Mouse (Mus musculus) heart, embryonic 14.5 days (tissue): ENCODE results near the gene Zfhx3. TPM values are rescaled to one million over a fixed set of nuclear protein-coding genes. Genes with fewer than 3 reads are reported as not detected.

ENCODE experiments used
- ATAC-seq: fragments of 200-750 bp; cut with Nextera tagmentation; 2 replicates; pipeline ENCODE4 v1.8.0; 2017; ENCODE audit warnings: low read depth, moderate TSS enrichment; ENCODE audit not compliant: insufficient number of reproducible peaks, insufficient read depth, low FRiP score
- H3K27ac ChIP-seq, 2 experiments: fragments of 200-500 bp in 1 of 2; fragments of 300-500 bp in 1 of 2; sonication (generic) in 1 of 2; replicated peaks in 1 of 2; 2 replicates each; pipeline ENCODE4 v1.5.1; 2012 to 2014; ENCODE audit warnings: low read depth in 2 of 2, low read length in 2 of 2, control low read depth in 1 of 2, mild to moderate bottlenecking in 1 of 2, mixed read lengths in 1 of 2; ENCODE audit not compliant: control insufficient read depth in 1 of 2, insufficient read depth in 1 of 2
- H3K27me3 ChIP-seq: fragments of 300-500 bp; sonication (generic); 2 replicates; pipeline ENCODE4 v1.6.1; 2014; ENCODE audit warnings: mild to moderate bottlenecking, low read length, control low read depth; ENCODE audit not compliant: control insufficient read depth, insufficient read depth
- H3K36me3 ChIP-seq: fragments of 300-500 bp; sonication (generic); 2 replicates; pipeline ENCODE4 v1.6.1; 2014; ENCODE audit warnings: mild to moderate bottlenecking, control low read depth, low read length, mixed read lengths; ENCODE audit not compliant: control insufficient read depth, insufficient read depth
- H3K4me1 ChIP-seq, 2 experiments: fragments of 200-500 bp in 1 of 2; fragments of 300-500 bp in 1 of 2; sonication (generic) in 1 of 2; 2 replicates each; pipeline ENCODE4 v1.6.1; 2012 to 2014; ENCODE audit warnings: low read length in 2 of 2, control low read depth in 1 of 2, mixed read lengths in 1 of 2; ENCODE audit not compliant: control insufficient read depth in 2 of 2, insufficient read depth in 2 of 2
- H3K4me2 ChIP-seq: fragments of 300-500 bp; sonication (generic); 2 replicates; pipeline ENCODE4 v1.6.1; 2014; ENCODE audit warnings: mild to moderate bottlenecking, low read length
- H3K4me3 ChIP-seq, 2 experiments: fragments of 200-500 bp in 1 of 2; fragments of 300-500 bp in 1 of 2; sonication (generic) in 1 of 2; 2 replicates each; pipeline ENCODE4 v1.5.1; 2012 to 2014; ENCODE audit warnings: low read length in 2 of 2, mild to moderate bottlenecking in 2 of 2, control low read depth in 1 of 2, low read depth in 1 of 2, moderate library complexity in 1 of 2; ENCODE audit not compliant: control insufficient read depth in 1 of 2, insufficient read depth in 1 of 2
- H3K9ac ChIP-seq: fragments of 300-500 bp; sonication (generic); 2 replicates; pipeline ENCODE4 v1.6.1; 2014; ENCODE audit warnings: mild to moderate bottlenecking, low read length
- H3K9me3 ChIP-seq: fragments of 300-500 bp; sonication (generic); 2 replicates; pipeline ENCODE4 v1.6.1; 2016; ENCODE audit warnings: low read length, control low read depth; ENCODE audit not compliant: control insufficient read depth
- WGBS: fragments of 180-500 bp; shearing (Covaris S2); extraction: QIAGEN DNeasy Blood & Tissue Kit; methylation state at CpG from one replicate; pipeline ENCODE4 v1.1.7; 2014; 5-methylcytosine and 5-hydroxymethylcytosine counted together
- microRNA-seq: library from miRNA; unstranded; fragments of <30 nt; microRNA quantifications from one replicate; pipeline ENCODE4, GENCODE M21; 2016
- polyA plus RNA-seq: library from polyadenylated mRNA; unstranded; fragments of >200 nt; fragmentation: Nextera tagmentation; extraction: Ambion mirVana; gene quantifications from 2 replicates; pipeline ENCODE4 v1.2.1, GENCODE M21; 2014

Gene Zfhx3
- polyA plus RNA-seq, 1 experiment from 2014 or later = 6.4 TPM

DNA sequence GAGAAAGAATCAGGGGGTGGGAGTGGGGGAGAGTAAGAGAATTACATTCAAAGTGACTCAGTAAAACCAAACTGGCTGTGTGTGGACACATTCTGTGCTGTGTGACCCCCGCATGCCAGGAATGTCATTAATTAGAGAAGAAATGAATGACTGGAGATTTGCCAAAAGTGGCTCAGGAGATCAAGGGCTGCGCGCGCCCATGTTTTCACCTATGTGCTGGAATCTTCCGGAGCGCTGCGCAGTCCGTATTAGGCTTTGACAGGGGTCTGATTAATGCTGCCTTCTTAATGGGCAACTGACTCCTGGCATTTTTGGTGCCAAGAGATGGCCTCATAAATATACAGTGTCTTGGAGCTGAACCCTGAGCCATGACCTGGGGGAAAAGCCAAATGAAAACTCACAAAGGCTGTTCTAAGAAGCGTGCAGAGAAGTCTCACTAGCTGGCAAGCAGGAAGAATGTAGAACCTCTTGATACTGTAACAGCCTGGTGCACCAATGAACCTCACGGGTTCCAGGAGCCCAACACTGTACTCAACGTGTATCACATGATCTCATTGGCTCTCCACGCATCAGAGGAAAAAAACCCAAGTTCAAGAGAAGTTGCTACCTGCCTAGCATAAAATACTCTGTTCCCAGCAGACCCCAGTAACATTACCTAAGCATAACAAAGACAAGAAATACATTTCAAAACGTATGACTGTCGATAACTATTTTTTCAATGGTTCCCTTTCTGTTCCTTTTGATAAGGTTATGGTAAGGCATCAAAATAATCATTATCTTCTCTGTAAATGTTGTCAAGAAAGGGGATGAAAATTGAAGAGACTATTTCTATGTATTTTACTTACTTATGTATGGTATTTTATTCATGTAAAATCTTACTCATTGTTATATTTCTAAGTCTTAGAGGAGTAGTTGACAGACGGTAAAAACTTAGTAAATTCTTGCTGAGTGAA lies 1057.1 kb downstream of the Zfhx3 start:
- H3K9me3 ChIP-seq = no peaks in the 10 kb centered on the region
- H3K36me3 ChIP-seq = no peaks in the 10 kb centered on the region
- no peak overlapping the region for H3K27ac ChIP-seq

DNA sequence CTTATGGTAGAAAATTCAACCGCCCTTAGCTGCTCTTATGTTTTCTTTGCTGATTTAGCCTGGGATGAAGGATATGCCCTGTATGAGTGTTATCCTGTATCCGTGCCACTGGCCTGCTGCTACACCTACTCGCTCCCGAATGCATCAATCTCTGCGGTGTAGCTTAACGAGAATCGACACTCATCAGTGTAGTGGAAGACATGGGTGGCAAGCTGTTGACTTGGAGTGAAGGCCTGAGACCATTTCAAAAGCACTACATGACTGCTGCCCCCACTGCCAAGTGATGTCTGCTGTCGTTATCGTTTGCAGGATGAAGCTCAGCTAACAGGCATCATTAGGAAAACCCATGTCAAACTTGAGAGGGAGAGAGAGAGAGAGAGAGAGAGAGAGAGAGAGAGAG lies 1058.6 kb downstream of the Zfhx3 start:
- H3K27ac ChIP-seq = no peak overlapping the region
- H3K4me1 ChIP-seq = no peaks in the 10 kb centered on the region
- H3K9me3 ChIP-seq = no peaks in the 10 kb centered on the region
- no peak overlapping the region for H3K4me2 ChIP-seq
- H3K4me3 ChIP-seq = no peak overlapping the region
- WGBS = 70% methylated on average over 9 of the region's 9 CpGs
- H3K36me3 ChIP-seq = no peaks in the 10 kb centered on the region
- no peaks in the 10 kb centered on the region for H3K27me3 ChIP-seq
- H3K9ac ChIP-seq = no peak overlapping the region
- ATAC-seq = no peak

More for the DNA sequence above, 1057.1 kb downstream of the Zfhx3 start:
- Histone ChIP-seq H3K4me1 (no peaks in the 10 kb centered on the region), H3K4me3 (no peak overlapping the region), H3K27me3 (no peaks in the 10 kb centered on the region), H3K9ac (no peak overlapping the region), H3K4me2 (no peak overlapping the region)
- no peak for ATAC-seq
- 81% methylated on average over 15 of the region's 15 CpGs for WGBS

DNA sequence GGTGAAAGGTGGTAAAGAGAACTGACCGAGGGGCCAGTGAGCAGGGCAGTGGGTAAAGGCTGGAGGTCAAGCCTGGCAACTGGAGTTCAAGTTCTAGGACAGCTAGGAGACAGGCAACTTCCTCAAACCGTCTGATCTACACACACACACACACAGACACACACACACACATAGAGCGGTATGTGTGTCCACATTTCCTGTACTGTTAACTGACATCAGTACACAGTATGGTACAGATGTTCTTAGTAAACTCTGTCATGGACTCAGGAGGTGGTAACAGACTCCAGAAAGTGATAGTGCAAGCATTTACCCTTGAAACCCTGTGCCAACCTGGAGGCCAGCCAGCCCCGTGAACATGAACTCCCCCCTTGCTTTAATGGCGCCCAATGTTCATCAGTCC lies 1059.5 kb downstream of the Zfhx3 start:
- H3K36me3 ChIP-seq = no peaks in the 10 kb centered on the region
- H3K27ac ChIP-seq = no peak overlapping the region
- no peak overlapping the region for H3K9ac ChIP-seq
- no peak overlapping the region for H3K4me3 ChIP-seq
- WGBS = 84% methylated on average over 5 of the region's 5 CpGs
- ATAC-seq = no peak
- no peaks in the 10 kb centered on the region for H3K9me3 ChIP-seq
- H3K4me1 ChIP-seq = peaks cover 0 to 3% of the 10 kb centered on the region in 2 experiments; a peak in 2 of 4 replicates
- H3K4me2 ChIP-seq = no peak overlapping the region
- no peaks in the 10 kb centered on the region for H3K27me3 ChIP-seq

DNA sequence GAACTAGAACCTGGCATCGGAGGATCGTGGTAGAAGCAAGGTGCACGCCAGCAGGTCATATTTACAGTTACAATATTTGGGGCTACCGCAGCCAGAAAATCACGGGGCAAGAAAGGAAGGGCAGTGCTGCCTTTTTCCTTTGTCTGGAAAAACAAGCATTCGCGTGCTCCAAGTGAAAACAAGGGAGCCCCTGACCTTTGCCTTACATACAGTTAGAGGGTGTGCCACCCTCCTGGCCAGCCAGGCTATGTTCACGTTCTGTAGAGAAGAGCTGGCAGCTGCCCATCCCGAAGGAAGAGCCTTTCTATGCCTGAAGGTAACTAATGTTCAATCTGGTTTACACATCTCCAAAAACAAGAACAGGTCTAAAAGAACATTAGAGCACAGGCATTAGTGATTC lies 1064.5 kb downstream of the Zfhx3 start:
- H3K27ac ChIP-seq = no peak overlapping the region
- no peaks in the 10 kb centered on the region for H3K9me3 ChIP-seq
- peaks cover 0 to 3% of the 10 kb centered on the region in 2 experiments; a peak in 2 of 4 replicates for H3K4me1 ChIP-seq
- H3K27me3 ChIP-seq = no peaks in the 10 kb centered on the region
- H3K4me2 ChIP-seq = no peak overlapping the region
- no peaks in the 10 kb centered on the region for H3K36me3 ChIP-seq
- ATAC-seq = no peak
- 81% methylated on average over 9 of the region's 9 CpGs for WGBS
- H3K9ac ChIP-seq = no peak overlapping the region
- no peak overlapping the region for H3K4me3 ChIP-seq

Small RNAs within 50 kb of the gene (microRNA-seq; reads per million reads assigned to microRNA genes)
- not detected for gene Mir3108
